Comparison of ENCODE assay signal across 22 mouse cellular contexts in genomic region chr1:131174299-131174861, GRCm38 (mm10). TPM values are rescaled to one million over a fixed set of nuclear protein-coding genes. Genes with fewer than 3 reads are reported as not detected.
DNase-seq lines count a peak whose midpoint lies in the region; ATAC-seq lines count a peak whose summit lies in the region.
"Had no signal": no experiment of that assay in that cellular context is flagged by ENCODE, and none has a peak within 500 bp of the region (broad histone marks: within the 10 kb centered on the region; RNA-seq: fewer than 3 reads in every experiment).

No protein-coding gene starts in this region.

- DNase-seq in adrenal gland, adult (ENCODE audit: inconsistent age in 2 of 2, low spot score in 1 of 2), result peak; percentile 47 to 73
- DNase-seq in adrenal gland, adult 8-10 months, result no peak
- peak; percentile 89 for DNase-seq in heart, adult 11 months
- DNase-seq in kidney, postnatal 4 days, result peak; percentile 41 to 58
- no peak for DNase-seq in kidney, postnatal 14 days
- DNase-seq: cerebellum, adult 9-11 months; embryo, embryonic 11 days; gastrocnemius, postnatal 10 days; right cerebral cortex, postnatal 25 days; thymus, postnatal 25 days had no signal

- no peak for ATAC-seq in heart, embryonic 11.5 days (replicated peaks; ENCODE audit: insufficient number of reproducible peaks, low FRiP score, low TSS enrichment)
- 0 out of 2 replicates have a peak, but pooled peaks have one; percentile 28 for ATAC-seq in megakaryocyte, adult 5-6 weeks (ENCODE audit: poor library complexity, severe bottlenecking)
- ATAC-seq in neural tube, embryonic 15.5 days (ENCODE audit: low FRiP score), result no peak
- ATAC-seq: intestine, embryonic 15.5 days; lung, postnatal 0 days had no signal

- WGBS in heart, embryonic 11.5 days (ENCODE audit: insufficient replicate concordance), result 73% methylated on average over 12 of the region's 12 CpGs
- WGBS in neural tube, embryonic 15.5 days, result 91% methylated on average over 12 of the region's 12 CpGs

- no peak overlapping the region for H3K9ac ChIP-seq in heart, embryonic 11.5 days (ENCODE audit: low read depth, low read length)
- no peak overlapping the region for H3K9ac ChIP-seq in neural tube, embryonic 15.5 days (replicated peaks)
- H3K9ac ChIP-seq: embryonic facial prominence, embryonic 15.5 days; hindbrain, embryonic 14.5 days; intestine, embryonic 15.5 days; liver, embryonic 15.5 days; neural tube, embryonic 13.5 days had no signal

- H3K36me3 ChIP-seq in heart, embryonic 11.5 days (ENCODE audit: control insufficient read depth, insufficient read depth, low read length), result peaks cover 31% of the 10 kb centered on the region
- H3K36me3 ChIP-seq in neural tube, embryonic 15.5 days, result peaks cover 89% of the 10 kb centered on the region

- H3K4me1 ChIP-seq in heart, embryonic 11.5 days (ENCODE audit: control insufficient read depth, insufficient read depth, low read length), result 0 out of 2 replicates have a peak, but pooled peaks cover 2% of the 10 kb centered on the region
- no peaks in the 10 kb centered on the region for H3K4me1 ChIP-seq in neural tube, embryonic 15.5 days
- H3K4me1 ChIP-seq: embryonic facial prominence, embryonic 15.5 days; forebrain, embryonic 10.5 days; heart, embryonic 10.5 days; intestine, embryonic 15.5 days; neural tube, embryonic 13.5 days had no signal

- no peak overlapping the region for H3K4me3 ChIP-seq in heart, embryonic 11.5 days (ENCODE audit: low read depth, low read length)
- no peak overlapping the region for H3K4me3 ChIP-seq in neural tube, embryonic 15.5 days (replicated peaks)
- H3K4me3 ChIP-seq: embryonic facial prominence, embryonic 15.5 days; forebrain, embryonic 10.5 days; heart, embryonic 10.5 days; intestine, embryonic 15.5 days; liver, embryonic 15.5 days; neural tube, embryonic 13.5 days had no signal

- H3K27ac ChIP-seq in heart, embryonic 11.5 days (ENCODE audit: low read depth, low read length), result no peak overlapping the region
- no peak overlapping the region for H3K27ac ChIP-seq in neural tube, embryonic 15.5 days (replicated peaks)
- H3K27ac ChIP-seq: embryonic facial prominence, embryonic 15.5 days; forebrain, embryonic 10.5 days; heart, embryonic 10.5 days; hindbrain, embryonic 14.5 days; intestine, embryonic 15.5 days; liver, embryonic 15.5 days; neural tube, embryonic 13.5 days had no signal

- no peak overlapping the region for H3K4me2 ChIP-seq in heart, embryonic 11.5 days
- H3K4me2 ChIP-seq in neural tube, embryonic 15.5 days, result no peak overlapping the region
- H3K4me2 ChIP-seq: embryonic facial prominence, embryonic 15.5 days; hindbrain, embryonic 14.5 days; intestine, embryonic 15.5 days; liver, embryonic 15.5 days; neural tube, embryonic 13.5 days had no signal

- H3K9me3 ChIP-seq in heart, embryonic 11.5 days (replicated peaks; ENCODE audit: control insufficient read depth, low read length), result no peaks in the 10 kb centered on the region
- H3K9me3 ChIP-seq in neural tube, embryonic 15.5 days (replicated peaks), result no peaks in the 10 kb centered on the region
- H3K9me3 ChIP-seq: embryonic facial prominence, embryonic 15.5 days; forebrain, embryonic 10.5 days; heart, embryonic 10.5 days; intestine, embryonic 15.5 days; liver, embryonic 15.5 days; neural tube, embryonic 13.5 days had no signal

- no peaks in the 10 kb centered on the region for H3K27me3 ChIP-seq in heart, embryonic 11.5 days (ENCODE audit: control insufficient read depth, insufficient read depth, low read length)
- no peaks in the 10 kb centered on the region for H3K27me3 ChIP-seq in neural tube, embryonic 15.5 days (replicated peaks)
- H3K27me3 ChIP-seq: CH12.LX; embryonic facial prominence, embryonic 15.5 days; intestine, embryonic 15.5 days; liver, embryonic 15.5 days; neural tube, embryonic 13.5 days had no signal

RNA-seq across cellular contexts. Expression of gene Eif2d, which starts 21.4 kb away (rescaled TPM):
- total RNA-seq in adrenal gland, adult 8-10 months (2022), result 10 to 100 TPM; 44.9 to 56.7 (median 50.0) TPM
- polyA plus RNA-seq in heart, embryonic 11.5 days (2014; fragmentation: Nextera tagmentation; extraction: Ambion mirVana), result 50.7 and 51.5 TPM in 2 replicates
- total RNA-seq in megakaryocyte, adult 5-6 weeks (2015), result 28.7 and 31.0 TPM in 2 replicates
- 23.1 and 24.5 TPM in 2 replicates for total RNA-seq in megakaryocyte, adult 5-6 weeks (2017)
- polyA plus RNA-seq in neural tube, embryonic 15.5 days (2015; fragmentation: Nextera tagmentation; extraction: Ambion mirVana), result 51.5 and 53.7 TPM in 2 replicates

RNA-seq across cellular contexts. Expression of gene Dyrk3, which starts 36.2 kb away (rescaled TPM):
- 1 to 10 TPM; 4.9 to 9.5 (median 6.3) TPM for total RNA-seq in adrenal gland, adult 8-10 months (2022)
- 3.7 and 4.0 TPM in 2 replicates for polyA plus RNA-seq in heart, embryonic 11.5 days (2014; fragmentation: Nextera tagmentation; extraction: Ambion mirVana)
- total RNA-seq in megakaryocyte, adult 5-6 weeks (2015), result 3.4 and 4.6 TPM in 2 replicates
- 4.1 and 4.8 TPM in 2 replicates for total RNA-seq in megakaryocyte, adult 5-6 weeks (2017)
- 10.3 and 14.0 TPM in 2 replicates for polyA plus RNA-seq in neural tube, embryonic 15.5 days (2015; fragmentation: Nextera tagmentation; extraction: Ambion mirVana)

Comparison
In these comparisons a context has a peak if more than half of its experiments do, and no peak if none do; other contexts are left out.
1. DNase-seq: peak in adrenal gland, adult (2 of 2), heart, adult 11 months (single experiment) and kidney, postnatal 4 days (2 of 2); none in adrenal gland, adult 8-10 months (single experiment) and kidney, postnatal 14 days (single experiment).